Mouse (Mus musculus) testis, adult 2 months (tissue): ENCODE data around the gene Mrps11.

Source experiments
- CTCF ChIP-seq: fragments of 200-500 bp; IDR thresholded peaks from 2 replicates; pipeline ENCODE4 v1.5.1; 2012; ENCODE audit warnings: low read depth, mild to moderate bottlenecking, inconsistent platforms, low read length, moderate library complexity; ENCODE audit not compliant: control insufficient read depth, insufficient read depth, insufficient replicate concordance
- POLR2A ChIP-seq: fragments of 200-500 bp; IDR thresholded peaks from 2 replicates; pipeline ENCODE4 v1.6.1; 2012; ENCODE audit warnings: low read depth, mild to moderate bottlenecking, inconsistent platforms, low read length, moderate library complexity; ENCODE audit not compliant: control insufficient read depth

- TF ChIP-seq CTCF: no peak
- no peak for TF ChIP-seq POLR2A
Measured at GRCm38 (mm10) chr7:78826682-78827385, 43.9 kb downstream of the Mrps11 start.
